Mouse (Mus musculus): ENCODE data around the gene Mylk4.

Mylk4 gene

DNA sequence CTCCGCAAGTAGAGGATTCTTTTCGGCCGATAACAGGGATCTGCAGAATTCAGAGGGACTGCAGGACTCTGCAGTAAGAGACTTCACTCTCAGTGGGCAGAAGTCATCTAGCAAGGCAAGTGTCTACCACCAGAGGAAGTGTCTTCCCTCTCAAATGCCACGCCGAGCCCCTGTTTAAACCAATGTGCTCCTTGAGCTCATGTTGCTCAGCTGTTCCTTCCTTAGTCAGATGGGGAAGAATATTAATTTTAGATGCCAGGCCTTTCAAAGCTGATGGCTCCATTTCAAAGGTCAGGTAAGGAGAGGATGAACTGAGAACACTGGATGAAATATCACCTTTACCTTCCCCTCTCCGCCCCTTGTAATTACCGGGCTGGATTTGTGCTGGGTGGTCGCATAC is at the start of gene Mylk4:
Mylk4 (minus strand) TSS at position 139 of the 400 bp plus-strand sequence.
- DNase-seq (ENCODE audit: low spot score), result no peak

DNA sequence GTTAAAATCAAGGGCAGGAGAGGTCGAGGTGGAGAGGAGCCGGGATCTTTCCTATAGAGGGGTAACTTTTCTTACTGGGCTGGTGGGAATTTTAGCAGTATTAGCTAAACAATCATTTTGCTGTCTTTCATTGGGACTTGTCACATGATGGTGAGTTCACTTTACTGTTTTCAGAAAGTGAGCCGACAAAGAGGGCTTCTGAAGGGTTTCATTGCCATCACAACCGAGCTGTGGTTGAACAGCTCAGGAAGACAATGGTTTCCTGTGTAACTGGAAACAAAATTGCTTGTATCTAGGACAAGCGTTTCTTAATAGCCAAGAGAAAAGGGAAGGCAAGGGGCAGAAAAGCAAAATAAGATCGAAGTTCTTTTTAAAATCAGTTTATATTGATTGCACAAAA is 49.5 kb upstream of the Mylk4 start:
- DNase-seq (ENCODE audit: low spot score), result peak; percentile 22

DNA sequence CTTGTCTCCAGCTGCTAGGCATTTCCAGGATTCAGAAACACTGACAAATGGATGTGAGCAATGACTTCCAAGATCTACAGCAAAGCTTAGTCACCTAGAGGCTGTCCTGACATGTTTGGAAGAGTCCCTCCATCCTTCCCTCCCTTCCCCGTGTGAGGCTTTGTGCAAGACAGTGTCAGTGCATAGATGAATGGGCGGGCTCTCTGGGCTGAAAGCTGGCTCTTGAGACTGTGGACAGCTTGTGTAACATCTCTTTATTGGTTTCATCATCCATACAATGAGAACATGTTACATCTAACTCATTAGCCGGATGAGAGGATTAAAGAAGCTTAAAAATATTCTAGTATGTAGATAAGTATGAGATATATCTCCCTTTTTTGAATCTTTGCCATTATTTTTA is 49.0 kb upstream of the Mylk4 start:
- DNase-seq (ENCODE audit: low spot score), result no peak

DNA sequence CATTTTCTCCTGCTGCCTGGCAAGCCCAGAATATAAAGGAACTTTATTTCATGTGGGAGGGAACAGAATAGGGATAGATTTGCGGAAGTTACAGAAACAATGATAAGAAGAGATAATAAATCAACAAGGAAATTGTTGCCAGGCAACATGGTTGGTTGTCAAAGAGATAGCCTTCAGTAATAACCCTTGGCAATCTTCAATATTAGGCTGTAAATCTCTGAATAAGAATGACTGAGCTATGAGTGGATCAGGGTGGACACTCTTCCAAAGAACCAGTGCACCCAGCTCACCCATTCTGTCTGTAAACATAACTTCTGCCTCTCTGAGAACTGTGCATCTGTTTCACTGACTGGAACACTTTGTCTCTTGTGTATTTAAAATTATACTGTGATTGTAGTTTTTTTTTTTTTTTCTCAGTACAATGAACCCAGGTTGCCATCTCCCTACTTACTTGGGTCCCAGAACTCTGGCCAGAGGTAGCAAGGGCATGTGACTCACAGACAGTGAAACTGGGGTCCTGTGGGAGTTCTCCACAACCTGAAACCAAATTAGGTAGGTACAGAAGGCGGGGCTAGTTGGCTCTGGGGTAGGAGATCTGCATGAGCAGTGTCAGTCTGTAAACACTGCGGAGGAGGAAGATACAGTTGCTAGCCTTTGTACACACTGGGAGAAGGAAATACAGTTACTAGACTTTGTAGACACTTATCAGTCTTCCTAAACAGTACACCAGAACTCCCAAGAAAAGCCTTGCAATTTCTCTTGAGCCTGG is 47.9 kb upstream of the Mylk4 start:
- peak; percentile 22 for DNase-seq (ENCODE audit: low spot score)

DNA sequence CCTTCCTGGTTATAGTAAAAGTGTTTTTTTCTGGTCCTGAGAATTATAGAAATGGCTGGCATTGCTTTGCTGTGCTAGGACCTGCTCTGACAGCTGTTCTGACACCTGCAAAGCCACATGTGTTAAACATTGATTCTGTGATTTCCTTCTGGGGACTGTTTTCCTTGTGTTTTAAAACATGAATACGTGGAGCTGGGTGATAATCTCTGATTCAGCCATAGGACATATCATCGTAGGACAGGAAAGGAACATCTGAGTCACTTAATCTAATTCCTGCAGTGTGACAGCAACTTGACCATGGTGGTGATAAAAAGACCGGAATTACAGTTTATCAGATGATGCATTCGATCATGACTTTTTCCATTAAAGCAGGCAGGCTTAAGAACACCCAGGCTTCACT is 45.1 kb upstream of the Mylk4 start:
- DNase-seq (ENCODE audit: low spot score), result no peak

DNA sequence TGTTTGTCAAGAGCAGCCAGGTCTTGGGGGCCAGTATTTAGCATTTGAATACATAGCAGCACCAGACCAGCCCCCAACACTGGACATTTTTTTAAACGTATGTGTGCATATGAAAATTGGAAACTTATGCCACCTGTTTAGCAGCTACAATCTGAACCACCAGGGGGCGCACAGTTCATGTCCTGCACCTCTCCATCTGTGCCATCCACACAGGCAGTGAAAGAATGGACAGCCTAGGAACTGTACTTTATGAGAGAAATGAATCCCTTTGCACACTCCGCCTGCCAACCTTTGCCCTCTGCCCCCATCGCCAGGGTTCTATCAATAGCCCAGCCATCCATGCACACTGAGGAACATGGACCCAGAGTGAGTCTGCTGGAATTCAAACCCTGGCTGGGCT is 44.2 kb upstream of the Mylk4 start:
- peak; percentile 47 for DNase-seq (ENCODE audit: low spot score)

DNA sequence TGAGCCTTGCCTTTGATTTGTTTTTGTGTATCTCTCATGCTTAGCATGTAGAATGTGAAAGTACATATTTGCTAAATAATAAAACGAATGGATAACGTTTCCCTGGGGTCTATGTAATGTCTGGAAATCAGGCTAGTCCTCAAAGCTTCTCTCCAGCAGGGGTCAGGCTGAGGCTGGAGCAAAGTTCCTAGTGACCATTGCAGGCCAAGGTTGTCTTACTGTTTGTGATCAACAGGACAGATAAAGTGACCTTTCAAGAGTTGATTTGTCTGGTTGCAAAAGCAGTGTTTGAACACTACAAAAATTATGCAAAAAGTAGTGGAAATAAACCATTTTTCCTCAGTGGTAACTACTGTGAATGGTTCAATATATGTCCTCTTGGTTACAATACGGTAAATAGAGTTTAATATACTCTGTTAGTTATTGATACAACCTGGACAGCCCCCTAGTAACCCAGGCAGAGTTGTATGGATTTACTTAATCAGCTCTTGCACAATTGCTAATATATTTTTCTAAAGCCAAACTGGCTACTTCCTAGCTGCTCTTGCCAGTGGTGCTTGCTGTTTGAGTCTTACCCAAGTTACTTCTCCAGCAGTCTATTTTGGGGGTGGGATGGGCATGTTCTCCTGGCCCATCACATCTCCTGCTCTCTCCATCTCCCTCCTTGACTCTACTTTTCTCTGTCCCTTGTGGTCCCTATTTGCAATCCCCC is 43.5 kb upstream of the Mylk4 start:
- DNase-seq (ENCODE audit: low spot score), result no peak

DNA sequence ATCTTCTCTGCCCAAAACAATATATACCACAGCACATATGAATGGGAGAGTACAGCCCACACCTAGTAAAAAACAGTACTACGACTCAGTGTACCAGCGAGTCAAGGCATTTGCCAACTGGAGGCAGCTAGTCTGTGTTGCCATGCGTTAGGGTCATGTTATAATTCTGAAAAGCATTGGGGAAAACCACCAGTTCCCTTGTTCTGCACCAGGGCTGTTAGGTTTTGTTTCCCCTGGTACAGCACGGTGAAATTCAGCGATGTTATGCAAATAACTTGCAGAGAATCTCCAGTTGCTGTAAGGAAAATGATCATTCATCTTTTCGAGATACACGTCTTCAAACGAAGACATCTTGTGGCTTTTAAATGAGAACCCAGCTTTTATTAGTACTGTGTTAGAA is 41.8 kb upstream of the Mylk4 start:
- DNase-seq (ENCODE audit: low spot score), result no peak

DNA sequence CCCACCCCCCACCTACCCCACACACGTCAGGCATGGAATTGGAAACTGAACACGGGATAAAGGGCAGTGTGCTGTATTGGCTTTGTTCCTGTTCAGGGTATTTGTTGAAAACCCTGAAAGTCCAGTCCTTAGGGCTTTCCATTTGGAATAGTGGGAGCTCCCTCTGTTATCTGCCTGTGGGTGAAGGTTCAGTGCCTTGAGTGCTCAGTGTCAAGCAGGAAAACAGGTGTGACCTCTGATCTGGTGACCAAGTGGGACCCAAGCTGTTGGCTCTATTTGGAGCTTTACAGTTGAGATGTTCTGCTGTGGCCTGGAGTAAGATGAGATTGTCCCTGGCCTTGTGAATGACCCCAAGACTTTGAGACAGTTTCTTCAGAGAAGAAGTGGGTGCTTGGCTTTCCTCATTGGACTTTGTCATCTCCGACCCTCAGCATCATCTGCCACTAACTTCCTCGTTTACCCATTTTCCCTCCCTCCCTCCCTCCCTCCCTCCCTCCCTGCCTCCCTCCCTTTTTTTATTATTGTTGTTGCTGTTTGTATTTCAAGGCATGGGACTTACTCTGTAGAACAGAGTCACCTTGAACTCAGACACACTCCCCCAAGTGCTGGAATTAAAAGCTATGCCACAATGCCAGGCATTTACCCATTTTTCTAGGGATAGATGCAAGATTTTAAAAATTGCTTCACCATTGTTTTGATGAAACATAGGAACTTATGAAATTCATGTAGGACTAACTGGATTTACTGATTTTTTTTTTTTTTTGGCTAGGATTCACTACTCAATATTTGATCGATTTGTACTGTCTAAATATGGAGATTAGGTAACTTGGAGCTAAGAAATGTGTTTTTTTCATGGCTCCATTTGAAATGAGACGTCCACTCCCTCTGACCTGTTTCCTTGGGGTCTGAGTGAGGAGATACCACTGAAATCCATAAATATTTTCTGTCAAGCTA is 40.9 kb upstream of the Mylk4 start:
- DNase-seq (ENCODE audit: low spot score), result no peak

DNA sequence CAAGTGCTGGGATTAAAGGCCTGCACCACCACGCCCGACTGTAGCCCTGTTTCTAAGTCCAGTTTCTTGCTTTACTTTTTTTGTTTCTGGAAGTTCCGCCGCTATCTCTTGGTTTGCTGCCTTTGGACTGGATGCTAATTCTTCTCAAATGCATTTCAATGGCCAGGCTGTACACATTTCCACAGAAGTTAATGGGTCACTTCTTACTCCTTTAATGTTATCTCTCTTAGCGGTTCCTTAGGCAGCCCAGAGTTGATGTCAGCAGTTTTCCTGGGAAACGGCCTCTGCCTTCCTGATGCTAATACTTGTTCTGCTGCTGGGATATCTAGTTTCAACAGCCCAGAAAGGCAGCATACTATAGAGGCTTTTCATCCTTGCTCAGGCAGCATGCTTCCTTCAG is 39.4 kb upstream of the Mylk4 start:
- DNase-seq (ENCODE audit: low spot score), result no peak

DNA sequence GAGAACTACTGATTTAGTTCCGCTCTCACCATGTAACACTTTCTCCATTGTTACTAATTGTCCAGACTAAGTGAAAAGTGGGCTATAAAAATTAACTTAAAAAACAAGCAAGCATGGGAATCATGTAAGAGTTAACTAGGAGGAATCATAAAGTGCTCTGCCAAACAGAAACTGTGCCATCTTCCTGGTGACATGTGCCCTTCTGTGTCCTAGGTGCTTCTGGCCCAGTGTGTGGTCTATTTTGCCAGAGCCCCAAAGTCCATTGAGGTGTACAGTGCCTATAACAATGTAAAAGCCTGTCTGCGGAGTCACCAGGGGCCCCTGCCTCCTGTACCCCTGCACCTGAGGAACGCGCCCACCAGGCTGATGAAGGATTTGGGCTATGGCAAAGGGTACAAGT is 37.9 kb upstream of the Mylk4 start:
- no peak for DNase-seq (ENCODE audit: low spot score)

DNA sequence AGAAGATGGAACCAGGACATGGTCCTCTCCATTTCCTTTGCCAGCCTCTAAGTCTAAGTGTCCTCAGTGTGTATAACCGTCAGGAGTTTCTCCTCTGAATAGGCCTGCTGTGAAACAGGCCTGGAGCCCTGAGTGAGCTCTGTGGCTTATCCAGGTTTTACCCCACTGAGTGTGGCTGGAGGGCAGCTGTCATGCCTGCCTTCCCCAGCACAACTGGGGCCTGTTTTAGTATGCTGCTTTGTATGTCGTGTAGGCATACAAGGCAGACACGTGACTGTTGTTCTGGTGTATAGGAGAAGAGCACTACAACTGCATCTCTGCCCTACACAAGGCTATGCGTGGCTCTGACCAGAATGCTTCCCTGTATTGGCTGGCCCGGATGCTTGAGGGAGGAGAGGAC is 36.2 kb upstream of the Mylk4 start:
- DNase-seq (ENCODE audit: low spot score), result no peak

DNA sequence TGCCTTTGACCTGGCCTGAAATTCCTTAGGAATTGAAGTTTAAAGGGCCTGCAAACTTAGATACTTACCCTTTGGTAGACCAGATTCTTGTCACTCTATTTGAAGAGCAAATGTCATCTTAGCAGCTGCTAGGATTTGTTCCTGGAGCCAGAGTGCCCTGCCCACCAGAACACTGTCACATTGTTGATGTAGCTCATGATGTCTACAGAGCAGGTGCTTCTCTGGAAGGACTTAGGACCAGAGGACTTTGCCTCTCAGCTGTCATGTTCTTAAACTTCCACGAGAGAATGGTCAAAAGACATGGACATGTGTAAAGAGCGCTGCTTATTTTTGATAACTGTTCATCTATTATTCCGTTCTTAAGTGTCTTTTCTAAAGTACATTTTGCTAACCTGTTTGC is 35.5 kb upstream of the Mylk4 start:
- no peak for DNase-seq (ENCODE audit: low spot score)

DNA sequence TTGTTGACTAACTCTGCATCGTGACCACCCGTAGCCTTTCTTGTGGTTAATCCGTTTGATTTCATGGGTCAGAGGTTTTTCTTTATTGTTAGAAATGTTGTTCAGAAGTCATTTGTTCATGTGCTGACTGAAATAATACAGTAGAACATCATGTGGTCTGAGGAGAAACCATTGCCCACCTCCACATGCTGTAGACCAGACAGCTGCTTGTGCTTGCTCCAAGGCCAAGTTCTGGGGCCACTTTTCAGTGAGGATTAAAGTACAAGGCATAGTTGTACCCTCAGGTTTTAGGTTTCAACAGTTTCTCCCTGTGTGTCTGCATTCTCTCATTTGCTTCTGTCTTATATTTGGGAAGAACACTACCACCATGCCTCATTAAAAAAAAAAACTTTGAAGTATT is 23.9 kb upstream of the Mylk4 start:
- DNase-seq (ENCODE audit: low spot score), result no peak

DNA sequence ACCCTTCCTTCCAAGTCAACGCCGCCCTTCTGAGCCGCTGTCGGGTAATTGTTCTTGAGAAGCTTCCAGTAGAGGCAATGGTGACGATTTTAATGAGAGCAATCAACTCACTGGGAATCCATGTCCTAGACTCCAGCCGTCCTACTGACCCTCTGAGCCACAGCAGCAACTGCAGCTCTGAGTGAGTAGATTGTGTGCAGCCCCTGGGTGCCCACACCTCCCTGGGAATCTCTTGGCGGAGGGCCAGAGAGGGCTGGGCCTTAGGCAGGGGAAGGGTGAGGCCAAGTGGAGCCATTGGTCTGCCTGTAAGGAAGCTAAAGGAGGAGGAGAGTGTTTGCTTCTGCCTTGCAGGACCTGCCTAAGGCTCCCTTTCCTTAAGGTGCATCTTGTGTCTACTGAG is 23.1 kb upstream of the Mylk4 start:
- DNase-seq (ENCODE audit: low spot score), result no peak

DNA sequence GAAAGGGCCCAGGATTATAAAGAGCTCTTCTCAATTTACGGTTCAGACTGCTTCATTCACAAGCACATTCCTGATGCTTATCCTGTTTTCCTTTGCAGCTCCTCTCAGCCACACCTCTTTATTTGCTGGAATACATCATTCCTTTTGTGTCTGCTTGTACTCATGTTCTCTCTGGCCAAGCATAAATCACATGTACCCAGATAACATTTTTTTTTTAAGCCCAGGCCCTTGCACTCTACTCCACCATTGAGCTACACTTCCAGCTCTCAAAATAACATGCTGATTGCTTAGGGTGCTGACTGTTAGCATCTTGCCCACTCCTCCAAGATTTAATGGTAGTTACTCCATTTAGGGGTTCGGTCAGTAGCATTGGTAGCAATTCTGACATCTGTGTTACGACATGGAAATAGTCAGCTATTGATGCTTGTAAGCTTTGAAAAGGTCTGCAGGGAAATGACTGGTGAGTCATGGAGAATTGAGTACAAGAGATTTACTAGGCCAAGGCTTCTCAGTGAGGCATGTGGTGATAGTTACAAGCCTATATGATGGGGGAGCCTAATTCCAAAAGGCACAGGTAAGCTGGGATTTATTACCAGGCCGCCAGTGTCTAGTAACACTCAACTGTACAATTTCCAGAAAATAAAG is 20.1 kb upstream of the Mylk4 start:
- DNase-seq (ENCODE audit: low spot score), result no peak

DNA sequence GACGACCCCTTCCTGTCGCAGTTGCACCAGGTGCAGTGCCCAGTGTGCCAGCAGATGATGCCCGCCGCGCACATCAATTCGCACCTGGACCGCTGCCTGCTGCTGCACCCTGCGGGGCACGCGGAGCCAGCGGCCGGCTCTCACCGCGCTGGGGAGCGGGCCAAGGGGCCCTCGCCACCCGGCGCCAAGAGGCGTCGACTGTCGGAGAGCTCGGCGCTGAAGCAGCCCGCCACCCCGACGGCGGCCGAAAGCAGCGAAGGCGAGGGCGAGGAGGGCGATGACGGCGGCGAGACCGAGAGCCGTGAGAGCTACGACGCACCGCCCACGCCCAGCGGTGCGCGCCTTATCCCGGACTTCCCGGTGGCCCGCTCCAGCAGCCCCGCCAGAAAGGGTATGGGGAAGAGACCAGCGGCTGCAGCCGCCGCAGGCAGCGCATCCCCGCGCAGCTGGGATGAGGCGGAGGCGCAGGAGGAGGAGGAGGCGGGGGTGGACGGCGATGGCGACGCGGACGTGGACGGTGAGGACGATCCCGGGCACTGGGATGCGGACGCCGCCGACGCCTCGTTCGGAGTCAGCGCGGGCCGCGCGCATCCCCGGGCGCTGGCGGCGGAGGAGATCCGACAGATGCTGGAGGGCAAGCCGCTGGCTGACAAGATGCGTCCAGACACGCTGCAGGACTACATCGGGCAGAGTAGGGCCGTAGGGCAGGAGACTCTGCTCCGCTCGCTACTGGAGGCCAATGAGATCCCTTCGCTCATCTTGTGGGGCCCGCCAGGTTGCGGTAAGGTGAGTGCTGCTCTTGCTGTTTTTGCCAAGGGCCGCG is 18.7 kb upstream of the Mylk4 start, which contains the start of gene D930007J09Rik:
D930007J09Rik (minus strand) TSS at position 591 of the 823 bp plus-strand sequence.
- peak; percentile 33 for DNase-seq (ENCODE audit: low spot score)

DNA sequence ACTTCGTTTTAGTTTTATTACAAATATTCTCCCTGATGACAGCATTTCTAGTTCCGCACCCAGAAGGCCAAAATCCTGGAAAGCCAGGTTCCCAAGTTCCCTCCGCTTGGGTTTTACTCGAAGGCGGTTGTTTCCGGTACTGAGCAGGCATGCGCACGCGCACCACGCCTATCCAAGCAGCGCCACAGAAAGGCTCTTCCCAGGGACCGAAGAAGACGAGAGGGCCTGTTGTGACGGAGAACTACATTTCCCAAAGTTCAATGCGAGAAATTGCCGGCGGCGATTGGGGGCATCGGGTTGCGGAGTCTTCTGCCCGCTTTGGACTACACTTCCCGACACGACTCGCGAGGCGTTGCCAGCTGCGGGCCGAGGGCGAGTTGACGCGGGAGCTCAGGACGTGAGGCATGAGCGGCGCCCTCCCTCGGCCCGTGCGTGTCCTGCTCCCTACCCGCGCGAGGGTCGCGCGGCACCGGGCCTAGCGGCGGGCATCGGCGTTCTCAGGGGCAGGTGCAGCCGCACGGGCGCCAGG is 18.0 kb upstream of the Mylk4 start, which contains the start of gene Wrnip1:
Wrnip1 (plus strand) TSS at position 346 of the 529 bp plus-strand sequence.
- DNase-seq (ENCODE audit: low spot score), result peak; percentile 97

DNA sequence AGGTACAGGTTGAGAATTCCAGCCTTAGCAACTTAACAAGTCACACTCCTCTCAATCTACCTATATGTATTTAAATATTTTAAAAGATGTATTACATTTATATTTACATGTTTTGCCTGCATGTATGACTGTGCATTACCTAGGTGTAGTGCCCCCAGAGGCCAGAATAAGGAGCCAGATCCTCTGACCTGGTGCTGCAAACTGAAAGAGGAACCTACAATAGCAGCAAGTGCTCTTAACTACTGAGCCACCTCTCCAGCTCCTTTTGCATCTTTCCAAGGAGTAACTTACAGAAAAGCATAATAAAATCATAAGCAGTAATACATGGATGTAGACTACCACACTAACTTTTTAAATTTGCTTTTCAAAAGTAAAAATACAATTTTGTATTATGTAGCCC is 17.1 kb upstream of the Mylk4 start:
- peak; percentile 49 for DNase-seq (ENCODE audit: low spot score)

DNA sequence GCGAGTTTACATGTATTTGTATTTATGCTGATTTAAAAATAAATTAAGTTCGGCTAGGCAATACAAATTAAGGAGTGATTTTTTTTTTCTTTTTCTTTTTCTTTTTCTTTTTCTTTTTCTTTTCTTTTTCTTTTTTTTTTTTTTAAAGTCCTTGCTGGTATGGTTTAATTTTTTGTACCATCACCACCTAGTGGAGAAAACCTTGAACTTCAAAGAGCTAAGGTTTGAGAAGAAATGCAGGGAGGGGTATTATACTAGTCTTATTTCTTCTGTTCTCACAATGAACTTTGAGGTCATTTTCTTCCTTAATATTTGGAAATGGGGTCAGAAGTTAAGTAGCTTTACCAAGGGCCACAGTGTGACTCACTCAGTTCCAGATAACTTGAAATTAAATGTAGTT is 15.4 kb upstream of the Mylk4 start:
- no peak for DNase-seq (ENCODE audit: low spot score)

DNA sequence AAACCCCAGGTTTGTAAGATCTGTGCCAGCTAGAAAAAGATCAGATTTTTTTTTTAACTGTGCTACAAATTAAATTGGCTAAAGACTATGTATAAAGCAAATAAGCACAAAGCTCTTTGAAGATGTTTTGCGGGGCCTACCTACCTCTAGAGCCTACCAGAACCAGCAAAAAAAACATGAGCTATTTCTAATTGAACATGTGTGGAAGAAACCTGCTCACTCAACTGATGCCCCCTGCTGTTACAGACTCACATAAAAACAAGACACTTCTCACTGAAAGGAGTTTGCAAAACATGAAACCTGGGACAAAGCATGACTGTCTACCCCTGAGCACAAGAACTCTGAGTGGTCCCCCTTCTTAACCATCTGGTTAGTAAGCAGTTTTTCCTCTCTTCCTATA is 13.3 kb upstream of the Mylk4 start:
- DNase-seq (ENCODE audit: low spot score), result no peak

All from T-cell, adult 2 months (primary cell).